Mouse (Mus musculus) heart, adult 2 months (tissue): ENCODE measurements around the gene Rab36. TPM values are rescaled to one million over a fixed set of nuclear protein-coding genes. Genes with fewer than 3 reads are reported as not detected.

Source experiments
- DNase-seq, 2 experiments: peaks; one replicate each; pipeline ENCODE4 v3.0.0; 2021
- H3K27ac ChIP-seq: fragments of 200-600 bp; 2 replicates; pipeline ENCODE4 v1.8.1; 2022
- H3K27me3 ChIP-seq: fragments of 200-500 bp; 2 replicates; pipeline ENCODE4 v1.6.1; 2012; ENCODE audit warnings: mild to moderate bottlenecking, low read length, inconsistent platforms, mixed read lengths; ENCODE audit not compliant: control insufficient read depth, insufficient read depth
- H3K36me3 ChIP-seq: fragments of 200-500 bp; 2 replicates; pipeline ENCODE4 v1.6.1; 2012; ENCODE audit warnings: low read length, inconsistent platforms; ENCODE audit not compliant: control insufficient read depth, insufficient read depth
- H3K4me1 ChIP-seq: fragments of 200-500 bp; 2 replicates; pipeline ENCODE4 v1.6.1; 2011; ENCODE audit warnings: low read length; ENCODE audit not compliant: control insufficient read depth, insufficient read depth
- H3K4me3 ChIP-seq: fragments of 200-600 bp; 2 replicates; pipeline ENCODE4 v1.8.1; 2022
- H3K79me2 ChIP-seq: fragments of 200-500 bp; replicated peaks from 2 replicates; pipeline ENCODE4 v1.6.1; 2012; ENCODE audit warnings: mild to moderate bottlenecking, inconsistent platforms, low read length, moderate library complexity, mixed read lengths; ENCODE audit not compliant: control insufficient read depth, insufficient read depth
- H3K9ac ChIP-seq: fragments of 200-500 bp; 2 replicates; pipeline ENCODE4 v1.6.1; 2012; ENCODE audit warnings: low read depth, mild to moderate bottlenecking, control low read depth, inconsistent platforms, low read length, mixed read lengths
- CTCF ChIP-seq: fragments of 200-600 bp; IDR thresholded peaks from 2 replicates; pipeline ENCODE4 v1.8.1; 2022; ENCODE audit warnings: antibody characterized with exemption, mild to moderate bottlenecking, moderate library complexity
- EP300 ChIP-seq: fragments of 200-500 bp; IDR thresholded peaks from 2 replicates; pipeline ENCODE4 v1.6.1; 2011; ENCODE audit warnings: low read depth, low read length, control low read depth; ENCODE audit not compliant: insufficient read depth
- POLR2A ChIP-seq: fragments of 200-500 bp; IDR thresholded peaks from 2 replicates; pipeline ENCODE4 v1.6.1; 2011; ENCODE audit warnings: mild to moderate bottlenecking, low read depth, low read length, control low read depth; ENCODE audit not compliant: insufficient read depth
- WGBS: fragments of 180-500 bp; shearing (Covaris S2); methylation state at CpG from one replicate; pipeline ENCODE4 v1.1.7; 2018; 5-methylcytosine and 5-hydroxymethylcytosine counted together
- intact Hi-C: fragments of 180-260 bp; cut with DNase I; formaldehyde crosslinking; loops from one replicate; pipeline ENCODE4 v1.15.1; 2025
- polyA plus RNA-seq: library from polyadenylated mRNA; depleted of rRNA; stranded (reverse); fragments of >200 nt; gene quantifications from 2 replicates; pipeline ENCODE4 v1.2.3, GENCODE M21; 2012
- total RNA-seq, 2 experiments: library from RNA; stranded (reverse); gene quantifications; 2 replicates each; pipeline ENCODE4 v1.2.3; 2021

Rab36 gene
- total and polyA plus RNA-seq, 3 experiments, result 0.57 to 3.4 (median 1.0) TPM

DNA sequence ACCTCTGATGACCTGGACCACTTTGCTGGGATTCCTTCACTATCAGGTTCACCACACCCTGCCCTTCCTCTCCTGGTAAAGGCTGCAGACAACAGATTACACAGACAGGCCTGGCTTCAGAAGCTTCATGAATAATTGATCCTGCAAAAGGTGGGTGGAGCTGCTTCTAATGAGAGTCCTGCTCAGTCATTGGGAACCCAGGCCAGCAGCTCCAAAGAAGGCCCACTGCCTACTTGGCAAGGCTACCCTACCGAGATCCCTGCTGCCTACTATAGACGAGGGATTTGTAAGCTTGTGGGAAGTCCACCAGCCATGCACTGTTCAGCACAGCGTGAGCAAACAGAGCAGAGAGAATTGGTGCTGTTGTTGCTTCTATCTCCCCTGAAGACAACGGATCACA lies 19.4 kb downstream of the Rab36 start:
- no peak overlapping the region for H3K4me3 ChIP-seq
- no peak overlapping the region for H3K27ac ChIP-seq
- DNase-seq, result no peak
- H3K79me2 ChIP-seq, result no peaks in the 10 kb centered on the region; the same call in 1 of the 2 replicates
- H3K4me1 ChIP-seq, result peaks cover 2% of the 10 kb centered on the region; the same call in 1 of the 2 replicates
- no peaks in the 10 kb centered on the region for H3K27me3 ChIP-seq
- 52% methylated on average over 4 of the region's 4 CpGs for WGBS
- TF ChIP-seq EP300 (no peak), POLR2A (no peak), CTCF (no peak)
- H3K36me3 ChIP-seq, result no peaks in the 10 kb centered on the region
- intact Hi-C loops, result no loop called here
- H3K9ac ChIP-seq, result no peak overlapping the region

- WGBS, result 81% methylated on average over 8 of the region's 8 CpGs
- DNase-seq, result no peak
- H3K4me3 ChIP-seq, result no peak overlapping the region
- H3K36me3 ChIP-seq, result no peaks in the 10 kb centered on the region
- no peak overlapping the region for H3K27ac ChIP-seq
- H3K9ac ChIP-seq, result no peak overlapping the region
- no peaks in the 10 kb centered on the region; the same call in none of the 2 replicates for H3K79me2 ChIP-seq
- intact Hi-C loops, result no loop called here
- no peak for TF ChIP-seq POLR2A
- peaks cover 4% of the 10 kb centered on the region; the same call in 1 of the 2 replicates for H3K4me1 ChIP-seq
- no peaks in the 10 kb centered on the region for H3K27me3 ChIP-seq
These were observed 21.5 kb downstream of the Rab36 start for GRCm38 (mm10) chr10:75058336-75058735.

DNA sequence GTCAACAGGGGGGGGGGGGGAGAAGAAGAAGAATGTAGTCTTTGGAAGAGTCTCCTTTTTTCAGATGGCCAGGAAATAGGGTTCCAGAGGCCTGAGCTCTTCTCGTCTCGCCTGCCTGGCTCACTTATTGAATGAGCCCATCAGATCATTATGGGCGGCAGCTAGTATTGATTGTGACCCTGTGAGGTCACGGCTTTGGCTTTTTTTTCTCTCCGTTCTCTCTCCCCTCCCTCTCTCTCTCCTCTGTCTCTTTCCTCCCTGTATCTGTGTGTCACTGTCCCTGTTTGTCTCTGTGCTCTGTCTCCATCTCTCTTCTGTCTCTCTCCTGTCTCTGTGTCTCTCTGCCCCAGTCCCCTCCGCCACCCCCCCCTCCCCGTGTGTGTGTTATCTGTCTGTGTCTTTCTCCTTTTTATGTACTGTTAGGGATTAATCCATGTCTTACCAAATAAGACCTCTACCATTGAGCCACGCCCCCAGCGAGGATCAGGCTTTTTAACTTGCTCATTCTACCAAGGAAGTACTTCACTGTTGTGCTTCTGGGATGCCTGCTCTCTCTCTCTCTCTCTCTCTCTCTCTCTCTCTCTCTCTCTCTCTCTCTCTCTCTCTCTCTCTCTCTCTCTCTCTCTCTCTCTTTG lies 22.0 kb downstream of the Rab36 start:
- WGBS, result 51% methylated on average over 9 of the region's 9 CpGs
- H3K79me2 ChIP-seq, result no peaks in the 10 kb centered on the region; the same call in none of the 2 replicates
- no peaks in the 10 kb centered on the region for H3K36me3 ChIP-seq
- H3K9ac ChIP-seq, result no peak overlapping the region
- intact Hi-C loops, result loop anchor here (1.0 kb wide), 1 partner anchor 92 kb away; no protein-coding TSS in a partner anchor
- H3K4me1 ChIP-seq, result peaks cover 6% of the 10 kb centered on the region
- H3K4me3 ChIP-seq, result no peak overlapping the region
- no peak overlapping the region for H3K27ac ChIP-seq
- no peak for DNase-seq
- no peak for TF ChIP-seq EP300
- no peaks in the 10 kb centered on the region for H3K27me3 ChIP-seq

DNA sequence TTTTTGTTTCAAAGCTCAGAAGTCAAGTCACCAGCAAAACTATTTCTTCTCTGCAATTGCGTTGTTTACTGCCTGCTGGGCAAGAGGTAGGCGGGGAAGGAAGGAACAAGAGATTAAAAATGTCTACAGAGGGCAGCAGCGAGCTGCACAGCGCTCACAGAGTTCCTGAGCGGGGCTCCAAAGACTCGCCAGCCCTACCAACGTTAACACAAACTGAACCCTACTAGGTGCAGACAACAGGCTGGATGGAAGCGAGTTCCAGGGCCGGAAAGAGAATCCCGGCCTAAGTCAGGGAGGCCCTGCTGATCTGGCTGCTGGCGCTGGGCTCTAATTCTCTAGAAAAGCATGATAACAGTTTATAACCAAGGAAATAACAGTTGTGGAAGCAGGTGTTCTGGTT lies 22.5 kb downstream of the Rab36 start:
- H3K79me2 ChIP-seq, result no peaks in the 10 kb centered on the region; the same call in none of the 2 replicates
- no peaks in the 10 kb centered on the region for H3K36me3 ChIP-seq
- WGBS, result under 1% methylated on average over 11 of the region's 11 CpGs
- no peak overlapping the region for H3K27ac ChIP-seq
- H3K4me1 ChIP-seq, result peaks cover 5% of the 10 kb centered on the region
- peak overlapping the region; percentile 86 for H3K4me3 ChIP-seq
- H3K9ac ChIP-seq, result no peak overlapping the region
- intact Hi-C loops, result loop anchor here (1.0 kb wide), 1 partner anchor 92 kb away; no protein-coding TSS in a partner anchor
- peak; percentile 77 to 84 for DNase-seq
- no peaks in the 10 kb centered on the region for H3K27me3 ChIP-seq
- TF ChIP-seq EP300 (peak; percentile 91), CTCF (peak; percentile 89), POLR2A (no peak)

GRCm38 (mm10) chr10:75060217-75060842 lies 23.5 kb downstream of the Rab36 start, which contains the start of gene Bcr:
TSS of gene Bcr (plus strand) at chr10:75060592.
- Histone ChIP-seq H3K27ac (peak within 1 kb of the TSS; percentile 60), H3K4me3 (peak within 1 kb of the TSS; percentile 86), H3K4me1 (peaks cover 4% of the 10 kb centered on the region), H3K9ac (peak within 1 kb of the TSS; percentile 90), H3K79me2 (no peaks in the 10 kb centered on the region; the same call in none of the 2 replicates), H3K36me3 (no peaks in the 10 kb centered on the region), H3K27me3 (no peaks in the 10 kb centered on the region)
- under 1% methylated on average over 52 of the region's 73 CpGs for WGBS
- TF ChIP-seq EP300, result no peak
- TF ChIP-seq POLR2A, result peak; percentile 48; the same call in 1 of the 2 replicates
- peak; percentile 89 for DNase-seq
- intact Hi-C loops, result loop anchor here (2.0 kb wide), 1 partner anchor 44 kb away; no protein-coding TSS in a partner anchor

DNA sequence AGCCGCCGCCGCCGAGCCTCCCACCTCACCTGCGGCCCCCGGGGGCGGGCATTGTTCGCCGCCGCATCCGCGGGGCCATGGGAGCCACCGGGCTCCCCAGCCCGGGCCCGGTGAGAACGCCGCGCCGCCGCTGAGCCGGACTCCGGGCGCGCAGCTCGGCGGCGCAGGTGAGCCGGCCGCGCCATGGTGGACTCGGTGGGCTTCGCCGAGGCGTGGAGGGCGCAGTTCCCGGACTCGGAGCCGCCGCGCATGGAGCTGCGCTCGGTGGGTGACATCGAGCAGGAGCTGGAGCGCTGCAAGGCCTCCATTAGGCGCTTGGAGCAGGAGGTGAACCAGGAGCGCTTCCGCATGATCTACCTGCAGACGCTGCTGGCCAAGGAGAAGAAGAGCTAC lies 24.0 kb downstream of the Rab36 start:
- H3K27me3 ChIP-seq, result no peaks in the 10 kb centered on the region
- H3K4me1 ChIP-seq, result peaks cover 6% of the 10 kb centered on the region
- peak overlapping the region; percentile 86 for H3K4me3 ChIP-seq
- H3K36me3 ChIP-seq, result no peaks in the 10 kb centered on the region
- under 1% methylated on average over 44 of the region's 48 CpGs for WGBS
- peaks cover 1% of the 10 kb centered on the region for H3K79me2 ChIP-seq
- peak overlapping the region; percentile 55 for H3K27ac ChIP-seq
- no peak for TF ChIP-seq POLR2A
- TF ChIP-seq EP300, result no peak
- TF ChIP-seq CTCF, result no peak
- peak overlapping the region; percentile 90 for H3K9ac ChIP-seq
- intact Hi-C loops, result loop anchor here (2.0 kb wide), 1 partner anchor 44 kb away; no protein-coding TSS in a partner anchor
- DNase-seq, result peak in 1 of 2 experiments; percentile 60
